Comparison of ENCODE assay signal across 8 mouse cellular contexts in the genomic region with DNA sequence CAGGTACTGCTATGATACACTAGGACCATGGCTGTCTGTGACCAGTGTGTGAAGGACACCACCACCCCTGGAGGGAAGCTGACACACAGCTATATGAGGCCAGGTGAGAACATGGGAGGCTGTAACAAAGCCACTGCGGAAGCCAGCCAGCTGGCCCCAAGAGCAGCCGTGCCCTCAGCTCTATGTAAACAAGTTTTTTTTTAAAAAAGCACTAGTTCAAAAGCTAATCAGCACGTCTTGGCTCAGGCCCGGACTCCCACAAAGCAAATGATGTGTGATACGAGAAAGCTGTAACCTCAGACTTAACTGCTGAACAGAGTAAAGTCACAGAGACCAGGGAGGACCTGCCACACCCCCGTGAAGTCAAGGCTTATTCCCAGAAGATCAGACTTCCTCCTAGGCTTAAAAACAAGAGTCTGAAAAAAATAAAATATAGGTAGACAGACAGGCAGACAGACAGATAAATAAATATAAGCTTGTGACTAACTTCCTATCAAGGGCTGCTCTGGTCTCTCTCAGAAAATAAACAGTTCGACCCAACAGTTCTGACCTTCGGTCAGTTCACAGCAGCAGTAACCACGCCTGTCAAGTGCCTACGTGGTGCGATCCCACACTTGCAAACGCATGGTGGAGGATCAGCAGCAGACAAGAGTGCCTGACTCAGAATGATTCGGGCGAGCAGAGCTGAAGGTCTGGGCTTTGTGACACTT. TPM values are rescaled to one million over a fixed set of nuclear protein-coding genes. Genes with fewer than 3 reads are reported as not detected.
DNase-seq lines count a peak whose midpoint lies in the region; ATAC-seq and TF ChIP-seq lines count a peak whose summit lies in the region.

No protein-coding gene starts in this region.

- peak overlapping the region; percentile 6; the same call in 1 of the 2 replicates for H3K9ac ChIP-seq in lung, embryonic 14.5 days
- H3K9ac ChIP-seq in neural tube, embryonic 14.5 days (replicated peaks; ENCODE audit: low read depth, low read length), result no peak overlapping the region
- H3K9ac ChIP-seq in midbrain, embryonic 16.5 days (ENCODE audit: low read depth, low read length), result no peak overlapping the region

- DNase-seq in cerebellum, adult 18-20 months, result peak; percentile 35 to 47
- no peak for DNase-seq in cerebellum, adult 9-10 months
- peak; percentile 86 for DNase-seq in lung, embryonic 14.5 days
- no peak for DNase-seq in lung, postnatal 25 days (ENCODE audit: low spot score)
- peak; percentile 51 to 70 for DNase-seq in kidney, postnatal 4 days
- DNase-seq in frontal cortex, adult 2 months (ENCODE audit: extremely low spot score in 1 of 2, low spot score in 1 of 2), result no peak

- WGBS in lung, embryonic 14.5 days, result 5% methylated on average over 14 of the region's 14 CpGs
- 40% methylated on average over 14 of the region's 14 CpGs for WGBS in neural tube, embryonic 14.5 days
- WGBS in midbrain, embryonic 16.5 days, result 48% methylated on average over 14 of the region's 14 CpGs

- peak overlapping the region; percentile 38 for H3K4me2 ChIP-seq in lung, embryonic 14.5 days
- H3K4me2 ChIP-seq in neural tube, embryonic 14.5 days (ENCODE audit: low read depth, low read length), result no peak overlapping the region
- no peak overlapping the region for H3K4me2 ChIP-seq in midbrain, embryonic 16.5 days (ENCODE audit: low read length)

- peak overlapping the region; percentile 55 for H3K27ac ChIP-seq in lung, embryonic 14.5 days (ENCODE audit: low read depth)
- H3K27ac ChIP-seq in neural tube, embryonic 14.5 days (ENCODE audit: low read depth, low read length), result peak overlapping the region; percentile 0; the same call in 1 of the 2 replicates
- no peak overlapping the region for H3K27ac ChIP-seq in midbrain, embryonic 16.5 days (ENCODE audit: low read length)

- H3K36me3 ChIP-seq in lung, embryonic 14.5 days (ENCODE audit: insufficient read depth), result no peaks in the 10 kb centered on the region
- H3K36me3 ChIP-seq in neural tube, embryonic 14.5 days (ENCODE audit: control insufficient read depth, insufficient read depth, low read length), result no peaks in the 10 kb centered on the region
- H3K36me3 ChIP-seq in midbrain, embryonic 16.5 days (ENCODE audit: control insufficient read depth, insufficient read depth, low read length), result no peaks in the 10 kb centered on the region

- TF ChIP-seq CTCF in lung, embryonic 14.5 days (IDR thresholded peaks at IDR 0.05; ENCODE audit: low read depth), result no peak

- H3K4me1 ChIP-seq in lung, embryonic 14.5 days (ENCODE audit: insufficient read depth), result peaks cover 34% of the 10 kb centered on the region
- H3K4me1 ChIP-seq in neural tube, embryonic 14.5 days (ENCODE audit: control insufficient read depth, insufficient read depth, low read length), result peaks cover 27% of the 10 kb centered on the region
- H3K4me1 ChIP-seq in midbrain, embryonic 16.5 days (ENCODE audit: control insufficient read depth, insufficient read depth, low read length), result peaks cover 14% of the 10 kb centered on the region

- no peaks in the 10 kb centered on the region for H3K27me3 ChIP-seq in lung, embryonic 14.5 days (ENCODE audit: insufficient read depth, low read length)
- H3K27me3 ChIP-seq in neural tube, embryonic 14.5 days (ENCODE audit: control insufficient read depth, insufficient read depth, low read length), result no peaks in the 10 kb centered on the region
- no peaks in the 10 kb centered on the region for H3K27me3 ChIP-seq in midbrain, embryonic 16.5 days (ENCODE audit: control insufficient read depth, insufficient read depth, low read depth, low read length)

- no peaks in the 10 kb centered on the region for H3K9me3 ChIP-seq in lung, embryonic 14.5 days (ENCODE audit: low read depth, low read length)
- H3K9me3 ChIP-seq in neural tube, embryonic 14.5 days (ENCODE audit: control insufficient read depth, low read length), result no peaks in the 10 kb centered on the region
- no peaks in the 10 kb centered on the region for H3K9me3 ChIP-seq in midbrain, embryonic 16.5 days (replicated peaks; ENCODE audit: control insufficient read depth, low read length, poor library complexity, severe bottlenecking)

- ATAC-seq in lung, embryonic 14.5 days (ENCODE audit: insufficient read depth), result peak; percentile 79
- no peak for ATAC-seq in neural tube, embryonic 14.5 days (ENCODE audit: low read depth)
- no peak for ATAC-seq in midbrain, embryonic 16.5 days

- H3K4me3 ChIP-seq in lung, embryonic 14.5 days (ENCODE audit: low read depth, low read length), result no peak overlapping the region
- H3K4me3 ChIP-seq in neural tube, embryonic 14.5 days (ENCODE audit: low read depth, low read length), result no peak overlapping the region
- no peak overlapping the region for H3K4me3 ChIP-seq in midbrain, embryonic 16.5 days (ENCODE audit: low read depth, low read length)

RNA-seq across cellular contexts. Expression of a gene that starts 30.2 kb away (rescaled TPM):
- polyA plus RNA-seq in lung, embryonic 14.5 days (2014; fragmentation: Nextera tagmentation; extraction: Ambion mirVana), result 17.1 and 18.3 TPM in 2 replicates
- polyA plus RNA-seq in neural tube, embryonic 14.5 days (2014; fragmentation: Nextera tagmentation; extraction: Ambion mirVana), result 16.7 and 20.7 TPM in 2 replicates
- polyA plus RNA-seq in midbrain, embryonic 16.5 days (2015; fragmentation: Nextera tagmentation; extraction: Ambion mirVana), result 11.6 and 12.6 TPM in 2 replicates
- polyA plus RNA-seq in frontal cortex, adult 2 months (2012; rRNA removed), result 18.2 and 19.2 TPM in 2 replicates

Comparison
In these comparisons a context has a peak if more than half of its experiments do, and no peak if none do; other contexts are left out.
1. DNase-seq: peak in cerebellum, adult 18-20 months (2 of 2), lung, embryonic 14.5 days (single experiment) and kidney, postnatal 4 days (2 of 2); none in cerebellum, adult 9-10 months (single experiment), lung, postnatal 25 days (single experiment) and frontal cortex, adult 2 months (0 of 2).